Mouse (Mus musculus) lung, adult 2 months (tissue): ENCODE measurements around the gene Irf2. TPM values are rescaled to one million over a fixed set of nuclear protein-coding genes. Genes with fewer than 3 reads are reported as not detected.

ENCODE experiments used
- DNase-seq: peaks from one replicate; pipeline ENCODE4 v3.0.0; 2022
- H3K4me1 ChIP-seq: fragments of 200-500 bp; 2 replicates; pipeline ENCODE4 v1.6.1; 2011; ENCODE audit warnings: low read length; ENCODE audit not compliant: control insufficient read depth, insufficient read depth
- H3K4me3 ChIP-seq: fragments of 200-500 bp; replicated peaks from 2 replicates; pipeline ENCODE3; 2011; ENCODE audit warnings: low read depth, mild to moderate bottlenecking, control low read depth, low read length; ENCODE audit errors: extremely low read depth
- CTCF ChIP-seq: fragments of 200-500 bp; IDR thresholded peaks from 2 replicates; pipeline ENCODE4 v1.5.1; 2011; ENCODE audit warnings: mild to moderate bottlenecking, low read length, control low read depth; ENCODE audit not compliant: insufficient read depth
- POLR2A ChIP-seq: fragments of 200-500 bp; IDR thresholded peaks from 2 replicates; pipeline ENCODE4 v1.6.1; 2011; ENCODE audit warnings: low read depth, mild to moderate bottlenecking, control low read depth, low read length, borderline replicate concordance; ENCODE audit errors: extremely low read depth
- WGBS: fragments of 180-500 bp; shearing (Covaris S2); methylation state at CpG from one replicate; pipeline ENCODE4 v1.1.7; 2018; 5-methylcytosine and 5-hydroxymethylcytosine counted together
- polyA plus RNA-seq: library from polyadenylated mRNA; depleted of rRNA; stranded (reverse); fragments of >200 nt; gene quantifications from 2 replicates; pipeline ENCODE4 v1.2.3, GENCODE M21; 2012

Irf2 gene
- polyA plus RNA-seq, 1 experiment = 24.6 TPM

DNA sequence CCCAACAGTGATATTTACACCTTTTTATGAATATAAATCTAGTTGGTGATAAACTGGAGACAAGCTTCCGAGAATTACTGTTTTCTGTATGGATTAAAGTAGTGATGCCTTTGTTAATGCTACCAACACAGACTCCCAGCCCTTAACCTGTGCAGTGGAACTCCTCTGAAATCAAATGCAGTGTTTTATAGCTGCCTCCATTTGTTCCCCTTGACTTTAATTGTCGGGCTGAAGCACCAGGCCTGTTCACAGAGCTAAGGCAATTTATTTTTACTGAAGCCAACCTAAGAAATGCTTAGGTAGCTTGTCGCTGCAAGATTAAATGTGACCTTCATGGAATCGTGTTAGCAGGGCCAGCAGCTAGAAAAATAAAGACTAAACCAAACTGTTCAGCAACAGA, 11.6 kb downstream of the Irf2 start:
- no peak for DNase-seq
- TF ChIP-seq POLR2A (no peak), CTCF (no peak)
- Histone ChIP-seq H3K4me1 (peaks cover 37% of the 10 kb centered on the region), H3K4me3 (no peak overlapping the region)
- 57% methylated on average over 4 of the region's 4 CpGs for WGBS

- no peak for TF ChIP-seq CTCF
- TF ChIP-seq POLR2A = no peak
- DNase-seq = no peak
- peaks cover 37% of the 10 kb centered on the region for H3K4me1 ChIP-seq
- no peak overlapping the region for H3K4me3 ChIP-seq
- WGBS = 59% methylated on average over 12 of the region's 12 CpGs
Measured at GRCm38 (mm10) chr8:46752986-46753385, 13.5 kb downstream of the Irf2 start.

DNA sequence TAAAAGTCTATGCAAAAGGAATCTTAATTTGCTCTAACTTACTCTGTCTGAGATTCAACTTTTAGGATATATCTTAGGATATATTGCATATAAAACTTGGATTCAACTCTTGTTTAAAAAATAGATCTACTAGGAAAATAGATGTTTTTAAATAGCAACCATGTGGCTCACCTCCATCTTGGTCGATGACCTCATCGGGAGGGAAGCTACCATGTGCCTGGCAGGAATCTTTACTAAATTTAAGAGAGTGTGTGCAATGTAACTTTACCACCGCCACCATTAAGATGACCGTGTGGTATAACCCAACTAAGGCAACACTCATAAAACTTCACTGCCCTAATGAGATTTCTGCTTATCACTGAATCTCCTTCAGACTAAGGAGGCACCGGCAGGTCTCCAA, 14.8 kb downstream of the Irf2 start:
- no peak overlapping the region for H3K4me3 ChIP-seq
- no peak for DNase-seq
- TF ChIP-seq CTCF (no peak), POLR2A (no peak)
- 55% methylated on average over 5 of the region's 5 CpGs for WGBS
- H3K4me1 ChIP-seq = peaks cover 34% of the 10 kb centered on the region

DNA sequence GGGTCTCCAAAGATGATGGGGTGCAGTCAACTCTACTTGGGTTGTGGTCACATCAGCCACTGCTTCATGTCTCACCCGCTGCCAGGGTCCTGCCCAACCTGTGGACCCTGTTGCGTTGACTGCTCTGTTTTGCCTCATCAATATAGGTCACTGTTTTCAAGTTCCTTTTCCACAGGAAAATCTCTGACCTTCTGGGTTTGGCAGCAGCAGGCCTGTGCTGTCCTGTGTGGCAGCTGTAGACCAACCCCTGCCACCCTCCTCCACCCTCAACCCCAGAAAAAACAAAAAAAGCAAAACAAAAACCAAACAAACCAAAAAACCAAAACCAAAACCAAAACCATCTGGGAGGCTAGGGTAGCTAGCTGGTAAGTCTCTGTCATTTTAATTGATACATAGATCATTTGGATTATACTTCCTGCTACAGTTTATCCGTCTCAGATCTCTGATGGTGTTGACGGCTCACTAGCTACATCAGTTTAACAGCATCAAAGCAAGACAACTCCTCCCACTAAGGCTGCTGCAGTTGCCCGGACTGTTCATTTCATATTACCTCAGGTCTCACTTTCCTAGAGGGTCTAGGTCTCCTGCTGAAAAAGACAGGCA, 16.3 kb downstream of the Irf2 start:
- 41% methylated on average over 5 of the region's 5 CpGs for WGBS
- TF ChIP-seq CTCF = no peak
- no peak for TF ChIP-seq POLR2A
- Histone ChIP-seq H3K4me1 (peaks cover 40% of the 10 kb centered on the region), H3K4me3 (no peak overlapping the region)
- DNase-seq = no peak

- no peak for DNase-seq
- no peak for TF ChIP-seq CTCF
- TF ChIP-seq POLR2A = no peak
- no peak overlapping the region for H3K4me3 ChIP-seq
- peaks cover 45% of the 10 kb centered on the region for H3K4me1 ChIP-seq
- 71% methylated on average over 9 of the region's 9 CpGs for WGBS
Measured at GRCm38 (mm10) chr8:46757613-46758012, 18.1 kb downstream of the Irf2 start.

DNA sequence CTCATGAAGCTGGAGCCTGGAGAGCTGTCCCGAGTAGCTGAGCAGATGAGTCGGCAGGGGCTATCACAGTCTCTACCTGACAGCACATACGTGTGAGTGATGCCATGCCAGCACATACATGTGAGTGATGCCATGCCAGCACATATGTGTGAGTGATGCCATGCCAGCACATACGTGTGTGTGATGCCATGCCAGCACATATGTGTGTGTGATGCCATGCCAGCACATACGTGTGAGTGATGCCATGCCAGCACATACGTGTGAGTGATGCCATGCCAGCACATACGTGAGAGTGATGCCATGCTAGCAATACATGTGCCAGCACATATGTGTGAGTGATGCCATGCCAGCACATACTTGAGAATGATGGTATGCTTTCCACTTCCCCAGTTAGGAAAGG, 18.6 kb downstream of the Irf2 start:
- Histone ChIP-seq H3K4me3 (no peak overlapping the region), H3K4me1 (peaks cover 47% of the 10 kb centered on the region)
- no peak for DNase-seq
- TF ChIP-seq POLR2A (no peak), CTCF (no peak)
- WGBS = 91% methylated on average over 7 of the region's 7 CpGs

- 49% methylated on average over 2 of the region's 2 CpGs for WGBS
- no peak for DNase-seq
Measured at GRCm38 (mm10) chr8:46758676-46759075, 19.1 kb downstream of the Irf2 start.

DNA sequence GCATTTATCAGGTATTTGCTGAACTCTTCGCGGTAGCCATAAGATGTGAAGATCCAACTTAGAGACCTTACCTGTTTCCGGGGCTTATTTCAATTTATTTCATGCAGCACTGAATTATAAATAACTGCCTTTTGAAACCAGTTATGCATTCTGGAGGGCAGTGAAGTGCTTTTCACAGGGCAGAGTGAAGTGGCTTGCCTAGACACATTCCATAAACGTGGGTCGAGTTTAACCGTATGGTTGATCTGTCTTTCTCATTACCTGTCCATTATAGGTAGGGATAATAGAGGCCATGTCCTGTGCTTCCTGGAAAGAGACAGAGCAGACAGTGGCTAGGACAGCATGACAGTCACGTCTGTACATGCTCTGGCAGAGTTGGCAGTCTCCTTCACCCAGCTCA, 20.0 kb downstream of the Irf2 start:
- H3K4me3 ChIP-seq = no peak overlapping the region
- 66% methylated on average over 7 of the region's 7 CpGs for WGBS
- TF ChIP-seq CTCF (no peak), POLR2A (no peak)
- H3K4me1 ChIP-seq = peaks cover 46% of the 10 kb centered on the region
- DNase-seq = no peak

More at GRCm38 (mm10) chr8:46758676-46759075, 19.1 kb downstream of the Irf2 start:
- H3K4me3 ChIP-seq = no peak overlapping the region
- H3K4me1 ChIP-seq = peaks cover 45% of the 10 kb centered on the region
- TF ChIP-seq CTCF = no peak
- no peak for TF ChIP-seq POLR2A

GRCm38 (mm10) chr8:46760701-46761100, 21.2 kb downstream of the Irf2 start:
- H3K4me3 ChIP-seq = no peak overlapping the region
- no peak for DNase-seq
- peaks cover 52% of the 10 kb centered on the region for H3K4me1 ChIP-seq
- WGBS = 84% methylated on average over 7 of the region's 7 CpGs
- TF ChIP-seq POLR2A (no peak), CTCF (no peak)

DNA sequence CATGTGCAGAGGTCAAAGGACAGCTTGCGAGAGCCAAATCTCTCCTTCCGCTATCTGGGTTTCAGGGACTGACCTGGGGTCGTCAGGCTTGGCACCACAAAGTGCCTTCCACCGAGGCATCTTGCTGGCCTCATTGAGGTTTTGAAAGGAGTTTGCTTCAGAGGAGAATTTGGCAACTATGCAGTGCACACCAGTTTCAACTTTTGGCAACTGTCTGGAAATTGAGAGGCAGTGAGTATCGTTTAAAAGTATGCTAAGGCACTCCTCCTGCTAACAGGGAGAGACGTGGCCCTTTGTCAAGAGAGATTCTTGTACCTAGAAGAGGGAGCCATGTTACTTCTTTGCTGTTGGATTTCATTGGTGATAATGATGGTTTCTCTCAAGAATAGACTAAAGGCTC, 21.9 kb downstream of the Irf2 start:
- TF ChIP-seq POLR2A (no peak), CTCF (no peak)
- H3K4me3 ChIP-seq = no peak overlapping the region
- 47% methylated on average over 6 of the region's 6 CpGs for WGBS
- peaks cover 48% of the 10 kb centered on the region for H3K4me1 ChIP-seq
- DNase-seq = peak; percentile 41
